Mouse (Mus musculus) brain, embryonic 14.5 days (tissue): ENCODE results near the gene Lpar3. TPM values are rescaled to one million over a fixed set of nuclear protein-coding genes. Genes with fewer than 3 reads are reported as not detected.

Experiments
- DNase-seq: peaks from one replicate; pipeline ENCODE4 v3.0.0-alpha.2; 2011; ENCODE audit warnings: low read depth
- CTCF ChIP-seq: fragments of 200-500 bp; IDR thresholded peaks from 2 replicates; pipeline ENCODE4 v1.5.1; 2012; ENCODE audit warnings: inconsistent platforms, mild to moderate bottlenecking, moderate library complexity, borderline replicate concordance; ENCODE audit not compliant: insufficient read depth, insufficient read length; ENCODE audit errors: extremely low read depth
- POLR2A ChIP-seq: fragments of 200-500 bp; IDR thresholded peaks from 2 replicates; pipeline ENCODE4 v1.6.1; 2012; ENCODE audit warnings: mild to moderate bottlenecking, inconsistent platforms, borderline replicate concordance; ENCODE audit not compliant: poor library complexity, insufficient read depth, insufficient read length, severe bottlenecking; ENCODE audit errors: extremely low read depth
- polyA plus RNA-seq: library from polyadenylated mRNA; depleted of rRNA; stranded (reverse); fragments of >200 nt; gene quantifications from 2 replicates; pipeline ENCODE4 v1.2.3, GENCODE M21; 2012; rRNA removed

The Lpar3 gene
- polyA plus RNA-seq: 0.26 and 0.52 TPM in 2 replicates

DNA sequence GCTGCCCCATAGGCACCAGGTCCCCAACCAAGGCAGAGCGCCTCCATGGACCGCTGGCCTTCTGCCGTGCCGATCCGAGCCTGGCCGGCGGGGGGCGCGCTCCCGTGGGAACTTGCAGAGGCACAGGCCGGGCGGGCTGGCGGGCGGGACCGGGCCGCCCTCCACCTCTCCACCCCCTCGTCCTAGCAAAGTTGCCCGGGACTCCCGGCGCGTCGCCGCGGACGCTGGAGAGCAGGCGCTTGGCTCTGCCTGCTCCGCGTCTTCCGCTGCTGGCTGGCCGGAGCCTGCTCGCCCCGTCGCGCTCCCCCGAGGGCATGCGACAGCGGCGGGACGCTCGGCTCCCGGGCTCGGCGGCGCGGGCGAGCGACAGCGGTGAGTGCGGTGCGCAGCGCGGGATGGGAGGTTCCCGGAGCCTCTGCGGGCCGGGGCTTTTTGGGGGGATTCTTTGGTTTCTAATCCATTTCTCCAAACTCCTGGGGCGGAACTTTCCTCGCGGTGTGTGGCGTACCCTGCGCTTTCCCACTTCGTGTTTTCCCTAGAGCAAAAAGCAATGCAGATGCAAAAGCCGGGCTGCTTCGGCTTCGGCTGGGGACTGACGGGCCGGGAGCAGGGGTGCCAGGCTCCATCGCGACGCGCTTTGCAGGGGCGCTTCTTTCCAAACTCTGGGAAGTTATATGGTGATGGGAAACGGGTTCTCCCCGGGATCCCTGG, at the start of gene Lpar3:
Lpar3 (plus strand) TSS at position 188 of the 711 bp plus-strand sequence.
- TF ChIP-seq POLR2A (no peak), CTCF (peak; percentile 54)
- peak; percentile 71 for DNase-seq

DNA sequence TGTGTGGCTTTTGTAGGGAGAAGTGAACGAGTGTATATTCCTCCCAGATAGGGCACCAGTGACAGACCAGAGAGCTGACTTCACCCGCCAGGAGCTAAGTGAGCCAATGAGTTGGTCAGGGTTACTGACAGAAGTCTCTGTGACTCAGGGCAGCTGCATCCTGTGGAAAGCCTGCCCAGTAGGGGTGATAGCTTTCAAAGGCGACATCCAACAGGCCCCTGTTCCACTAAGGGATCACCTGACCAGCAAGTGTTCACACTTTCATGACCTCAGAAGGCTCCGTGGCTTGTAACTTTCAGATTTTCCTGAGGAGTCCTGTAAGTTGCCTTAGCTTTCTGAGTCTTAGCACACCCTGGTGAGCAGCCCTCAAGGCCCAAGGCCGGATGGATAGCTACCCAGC, 47.7 kb upstream of the Lpar3 start:
- TF ChIP-seq CTCF: no peak
- TF ChIP-seq POLR2A: no peak
- no peak for DNase-seq

DNA sequence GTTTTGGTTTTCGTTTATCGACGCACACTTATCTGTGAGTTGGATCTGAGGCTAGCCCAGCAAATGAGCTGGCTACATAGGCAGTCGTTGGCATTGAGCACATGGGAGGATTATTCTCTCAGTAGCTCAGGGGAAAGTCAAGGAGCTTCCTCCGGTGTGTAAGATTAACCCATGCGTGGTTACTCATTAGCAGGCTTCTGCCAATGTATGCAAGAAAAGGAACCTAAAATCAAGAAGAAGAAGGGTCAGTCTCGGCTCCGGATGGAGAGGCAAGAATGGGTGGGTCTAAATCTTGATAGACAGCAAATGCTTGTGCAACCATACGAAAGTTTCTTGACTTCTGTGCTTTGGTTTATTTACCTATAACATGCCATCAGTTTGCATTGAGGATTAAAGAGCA, 46.5 kb upstream of the Lpar3 start:
- no peak for TF ChIP-seq POLR2A
- no peak for TF ChIP-seq CTCF

DNA sequence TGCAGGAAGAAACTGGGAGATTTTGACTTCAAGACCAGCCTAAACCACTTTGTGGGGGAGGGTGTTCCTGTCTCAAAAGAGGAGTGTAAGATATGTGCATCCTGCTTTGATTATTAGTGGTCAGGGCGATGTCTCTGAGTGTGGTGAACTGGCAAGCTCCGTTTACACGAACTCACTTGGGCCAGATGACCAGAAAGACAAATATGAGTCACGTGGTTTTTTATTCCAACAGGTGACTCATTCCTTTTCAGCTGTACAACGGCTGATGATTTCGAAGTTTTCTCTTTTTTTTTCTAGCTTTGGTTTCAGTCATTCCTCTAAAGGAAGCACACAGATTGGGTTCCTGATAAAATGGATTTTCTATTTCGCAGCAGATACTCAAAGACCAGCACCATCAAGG, 43.5 kb upstream of the Lpar3 start:
- no peak for TF ChIP-seq POLR2A
- no peak for DNase-seq

More for the DNA sequence above, 46.5 kb upstream of the Lpar3 start:
- DNase-seq: no peak

DNA sequence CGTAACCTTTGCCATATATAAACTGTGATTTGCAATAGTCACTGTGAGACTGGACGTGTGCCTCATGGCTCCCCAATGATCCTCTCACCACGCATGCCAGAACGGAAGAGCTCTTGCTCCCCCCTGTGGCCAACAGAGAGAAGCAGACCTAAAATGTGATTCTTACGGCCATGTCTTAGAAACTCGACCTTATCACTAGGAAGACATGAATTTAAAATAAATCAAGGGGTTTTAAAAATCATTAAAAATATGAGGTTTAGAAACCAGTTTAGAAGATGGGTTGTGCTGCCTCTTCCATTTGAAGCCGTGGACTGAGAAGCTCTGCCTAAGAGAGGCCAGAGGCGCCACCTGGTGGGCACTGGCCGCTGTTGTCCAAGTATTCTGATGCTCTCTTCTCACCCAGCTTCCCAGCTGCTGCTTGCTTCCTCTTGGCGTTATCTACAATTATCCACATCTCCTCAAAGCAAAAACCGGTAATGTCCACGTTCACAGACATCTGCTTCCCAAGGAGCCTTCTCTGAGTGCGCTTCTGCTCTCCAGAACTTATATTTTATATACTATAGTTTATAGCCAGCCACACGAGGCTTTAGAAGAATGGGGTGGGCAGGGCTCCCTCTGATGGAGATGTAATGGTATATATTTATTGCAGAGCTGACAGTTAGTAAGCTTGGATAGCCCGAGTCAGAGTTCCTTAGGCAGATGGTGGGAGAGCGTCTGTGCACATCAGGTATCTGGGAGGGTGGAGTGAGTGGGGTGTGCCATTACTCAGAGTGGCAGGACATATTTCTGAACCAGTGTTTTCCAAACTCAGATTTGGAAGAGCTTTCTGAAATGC, 42.8 kb upstream of the Lpar3 start:
- DNase-seq: peak; percentile 94
- TF ChIP-seq CTCF: peak; percentile 84
- no peak for TF ChIP-seq POLR2A

DNA sequence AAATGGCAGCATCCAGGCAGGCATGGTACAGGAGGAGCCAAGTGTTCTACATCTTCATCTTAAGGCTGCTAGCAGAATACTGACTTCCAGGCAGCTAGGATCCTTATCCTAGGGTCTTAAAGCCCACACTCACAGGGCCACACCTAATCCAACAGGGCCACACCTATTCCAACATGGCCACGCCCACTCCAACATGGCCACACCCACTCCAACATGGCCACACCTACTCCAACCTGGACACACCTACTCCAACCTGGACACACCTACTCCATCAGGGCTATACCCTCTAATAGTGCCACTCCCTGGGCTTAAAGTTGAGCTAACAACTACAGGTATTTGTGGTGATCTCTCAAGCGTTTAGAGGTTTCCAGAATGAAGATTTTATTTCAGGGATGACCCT, 40.4 kb upstream of the Lpar3 start:
- DNase-seq: no peak
- TF ChIP-seq CTCF (no peak), POLR2A (no peak)

DNA sequence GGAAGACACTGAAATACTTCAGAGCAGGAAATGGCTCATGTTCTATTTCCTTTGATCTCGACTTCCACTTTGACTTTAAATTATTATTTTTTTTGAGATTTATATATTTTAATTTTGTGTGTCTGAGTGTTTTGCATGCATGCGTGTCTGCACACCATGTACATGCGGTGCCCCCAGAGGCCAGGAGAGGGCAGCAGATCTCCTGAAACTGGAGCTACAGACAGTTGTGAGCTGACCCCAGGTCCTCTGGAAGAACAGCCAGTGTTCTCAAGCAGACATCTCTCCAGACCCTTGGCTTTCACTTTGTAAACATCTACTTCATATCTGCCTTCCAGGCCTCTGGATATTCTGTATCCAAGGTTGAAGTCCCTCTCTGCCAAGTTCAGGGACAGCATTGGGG, 39.8 kb upstream of the Lpar3 start:
- TF ChIP-seq POLR2A (no peak), CTCF (peak; percentile 73)
- DNase-seq: peak; percentile 50

DNA sequence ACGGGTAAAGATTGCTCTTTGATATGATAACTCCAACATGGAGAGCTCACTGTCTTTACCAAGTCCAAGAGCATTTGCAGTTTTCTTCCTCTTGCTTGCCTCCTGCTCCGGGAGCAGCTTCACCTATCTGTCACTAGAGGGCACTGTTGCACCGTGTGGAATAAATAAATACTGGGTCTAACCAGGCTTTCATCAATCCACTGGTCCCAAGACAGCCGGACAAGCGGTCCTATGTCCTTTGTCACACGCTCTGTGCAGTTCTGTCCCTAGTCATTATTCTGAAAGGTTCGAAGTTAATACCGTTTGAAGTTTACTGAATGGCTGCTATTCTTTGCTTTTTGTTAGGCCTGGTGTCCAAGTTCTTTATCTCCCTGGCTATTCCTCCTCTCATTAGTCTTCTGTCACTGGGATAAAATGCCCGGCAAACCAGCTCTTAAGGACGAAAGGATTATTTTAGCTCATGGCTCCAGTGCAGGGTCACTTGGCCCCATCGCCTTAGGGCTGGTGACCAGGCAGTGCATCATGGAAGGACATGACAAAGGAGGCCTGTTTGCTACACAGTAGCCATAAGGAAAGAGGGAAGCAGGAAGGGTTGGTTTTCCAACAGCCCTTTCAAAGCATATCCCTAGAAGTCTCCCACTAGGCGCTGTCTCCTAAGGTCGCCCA, 35.6 kb upstream of the Lpar3 start:
- peak; percentile 93 for DNase-seq
- peak; percentile 89 for TF ChIP-seq CTCF
- TF ChIP-seq POLR2A: no peak

DNA sequence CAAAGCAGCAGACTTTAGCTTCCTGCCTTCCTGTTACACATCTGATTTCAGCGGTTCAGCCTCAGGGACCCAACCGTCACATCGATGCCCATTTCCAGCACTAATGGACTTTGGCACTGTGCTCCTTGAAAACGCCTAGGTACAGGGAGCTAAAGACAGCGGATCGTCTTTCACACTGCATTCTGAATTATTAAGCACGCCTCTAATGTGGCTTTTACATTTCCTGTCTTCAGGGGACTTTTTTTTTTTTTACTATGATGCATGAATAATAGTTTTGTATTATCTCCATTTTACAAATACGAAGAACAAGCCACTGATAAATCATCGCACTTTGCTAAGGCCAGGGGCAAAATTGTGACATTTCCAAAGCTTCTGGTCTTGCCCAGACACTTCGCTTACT, 34.7 kb upstream of the Lpar3 start:
- peak; percentile 32 for DNase-seq
- no peak for TF ChIP-seq POLR2A
- no peak for TF ChIP-seq CTCF

DNA sequence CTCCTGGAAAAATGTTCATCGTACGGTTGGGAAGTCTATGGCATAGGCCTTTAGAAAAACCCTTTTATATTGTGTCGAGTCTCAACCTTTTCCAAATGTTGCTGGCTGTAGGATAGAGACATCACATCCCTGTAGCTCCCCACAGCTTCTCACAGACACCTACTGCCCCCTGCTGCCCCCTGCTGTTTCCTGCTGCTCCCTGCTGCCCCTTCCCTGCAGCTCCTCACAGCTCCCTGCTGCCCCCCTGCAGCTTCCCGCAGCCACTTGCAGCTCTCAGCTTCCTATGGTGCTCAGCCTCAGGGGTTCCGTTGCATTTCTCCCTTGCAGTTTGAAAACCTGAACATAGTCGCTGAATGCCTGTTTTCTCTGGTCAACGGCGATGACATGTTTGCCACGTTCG, 30.8 kb upstream of the Lpar3 start:
- no peak for DNase-seq
- TF ChIP-seq POLR2A (no peak), CTCF (peak; percentile 25; the same call in 1 of the 2 replicates)

DNA sequence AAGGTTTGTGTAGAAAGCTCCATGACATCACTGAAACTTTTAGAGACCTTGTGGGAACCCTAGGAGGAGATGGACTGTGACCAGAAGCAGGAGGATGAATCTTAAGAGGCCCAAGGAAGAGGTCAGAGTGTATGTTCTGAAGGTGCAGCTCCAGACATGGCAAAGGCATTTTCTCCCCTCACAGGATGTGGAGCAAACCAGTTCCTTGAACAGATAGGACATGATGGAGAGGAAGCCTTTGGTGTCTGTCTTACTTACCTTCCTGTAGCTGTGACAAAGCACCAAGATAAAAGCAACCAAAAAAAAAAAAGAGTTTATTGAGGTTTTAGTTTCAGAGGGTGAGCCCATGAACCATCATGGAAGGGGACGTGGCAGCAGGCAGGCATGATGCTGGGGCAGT, 28.3 kb upstream of the Lpar3 start:
- TF ChIP-seq POLR2A: no peak
- no peak for TF ChIP-seq CTCF
- no peak for DNase-seq
